Mouse (Mus musculus): ENCODE results near the gene Gnas. TPM values are rescaled to one million over a fixed set of nuclear protein-coding genes. Genes with fewer than 3 reads are reported as not detected.

Gene Gnas
- 100 to 1,000 TPM; 698 to 885 TPM for polyA plus RNA-seq (2017; shearing (Covaris generic))

GRCm38 (mm10) chr2:174284011-174284410 lies at the start of gene Gnas:
TSS of gene Gnas (plus strand) at chr2:174284320.

DNA sequence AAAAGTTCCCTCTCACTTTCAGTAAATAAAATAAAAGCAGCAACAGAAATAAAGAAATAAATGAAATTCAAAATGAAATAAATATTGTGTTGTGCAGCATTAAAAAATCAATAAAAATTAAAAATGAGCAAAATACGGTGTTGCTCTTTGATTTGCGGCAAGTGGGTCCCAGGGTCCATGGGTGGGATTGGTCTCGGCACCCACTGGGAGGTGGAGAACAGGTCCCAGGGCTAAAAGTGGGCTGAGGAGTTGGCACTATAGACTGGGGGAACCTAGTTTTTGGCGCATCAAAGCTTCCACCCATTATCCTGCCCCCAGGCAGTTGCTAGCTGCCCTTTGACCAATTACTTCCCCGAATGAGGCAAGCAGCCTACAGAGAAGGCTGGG lies 62.5 kb downstream of the Gnas start, which contains the start of gene Gm20721:
Gene Gm20721 (minus strand): TSS at position 101 of the 387 bp plus-strand sequence.

Other genes starting within 250 kb of the Gnas start
- gene Stx16, start 208.0 kb upstream of the Gnas start, polyA plus RNA-seq (2017; shearing (Covaris generic)), result 10 to 100 TPM; 16.0 to 16.2 TPM
- gene Npepl1, start 174.0 kb upstream of the Gnas start, polyA plus RNA-seq (2017; shearing (Covaris generic)), result 10 to 100 TPM; 90.3 to 92.6 TPM
- 1 to 10 TPM; 1.4 to 2.5 TPM for gene Gm20721, start 62.4 kb downstream of the Gnas start, polyA plus RNA-seq (2017; shearing (Covaris generic))
- gene Nelfcd, start 131.5 kb downstream of the Gnas start, polyA plus RNA-seq (2017; shearing (Covaris generic)), result 10 to 100 TPM; 60.4 to 64.1 TPM
- gene Ctsz, start 154.7 kb downstream of the Gnas start, polyA plus RNA-seq (2017; shearing (Covaris generic)), result 100 to 1,000 TPM; 113 TPM
- not detected for gene Tubb1, start 166.4 kb downstream of the Gnas start, polyA plus RNA-seq (2017; shearing (Covaris generic))
- 100 to 1,000 TPM; 542 to 543 TPM for gene Atp5e, start 179.8 kb downstream of the Gnas start, polyA plus RNA-seq (2017; shearing (Covaris generic))
- 100 to 1,000 TPM in 1 of 2 experiments, 10 to 100 TPM in 1; 99.8 to 116 TPM for gene Prelid3b, start 188.8 kb downstream of the Gnas start, polyA plus RNA-seq (2017; shearing (Covaris generic))

Measured in activated CD4-positive, CD25-positive, alpha-beta regulatory T cell (primary cell).